Mouse (Mus musculus) hindbrain, embryonic 15.5 days (tissue): ENCODE measurements around the gene Ubiad1. TPM values are rescaled to one million over a fixed set of nuclear protein-coding genes. Genes with fewer than 3 reads are reported as not detected.
A peak's percentile ranks its signal among the peaks of the same experiment; 100 is the strongest.

Source experiments
- ATAC-seq: fragments of 200-750 bp; cut with Nextera tagmentation; 2 replicates; pipeline ENCODE4 v1.8.0; 2017; ENCODE audit warnings: low read depth, moderate number of reproducible peaks, moderate TSS enrichment; ENCODE audit not compliant: low FRiP score
- H3K27ac ChIP-seq: fragments of 300-500 bp; sonication (generic); replicated peaks from 2 replicates; pipeline ENCODE4 v1.5.1; 2015; ENCODE audit warnings: mild to moderate bottlenecking, inconsistent platforms
- H3K27me3 ChIP-seq: fragments of 300-500 bp; sonication (generic); 2 replicates; pipeline ENCODE4 v1.6.1; 2015; ENCODE audit warnings: control low read depth, inconsistent platforms
- H3K36me3 ChIP-seq: fragments of 300-500 bp; sonication (generic); 2 replicates; pipeline ENCODE4 v1.6.1; 2015; ENCODE audit warnings: control low read depth, inconsistent platforms
- H3K4me1 ChIP-seq: fragments of 300-500 bp; sonication (generic); replicated peaks from 2 replicates; pipeline ENCODE4 v1.6.1; 2015; ENCODE audit warnings: control low read depth, inconsistent platforms
- H3K4me2 ChIP-seq: fragments of 300-500 bp; sonication (generic); 2 replicates; pipeline ENCODE4 v1.6.1; 2015; ENCODE audit warnings: moderate library complexity, mild to moderate bottlenecking, inconsistent platforms
- H3K4me3 ChIP-seq: fragments of 300-500 bp; sonication (generic); 2 replicates; pipeline ENCODE4 v1.5.1; 2015; ENCODE audit warnings: mild to moderate bottlenecking, inconsistent platforms
- H3K9ac ChIP-seq: fragments of 300-500 bp; sonication (generic); 2 replicates; pipeline ENCODE4 v1.6.1; 2015; ENCODE audit warnings: inconsistent platforms
- H3K9me3 ChIP-seq: fragments of 300-500 bp; sonication (generic); 2 replicates; pipeline ENCODE4 v1.6.1; 2016; ENCODE audit warnings: control low read depth, inconsistent platforms
- WGBS: fragments of 180-500 bp; shearing (Covaris S2); methylation state at CpG from one replicate; pipeline ENCODE4 v1.1.7; 2015; 5-methylcytosine and 5-hydroxymethylcytosine counted together
- polyA plus RNA-seq: library from polyadenylated mRNA; unstranded; fragments of >200 nt; fragmentation: Nextera tagmentation; extraction: Ambion mirVana; gene quantifications from 2 replicates; pipeline ENCODE4 v1.2.1, GENCODE M21; 2015

Gene Ubiad1
- 18.4 and 20.2 TPM in 2 replicates for polyA plus RNA-seq

DNA sequence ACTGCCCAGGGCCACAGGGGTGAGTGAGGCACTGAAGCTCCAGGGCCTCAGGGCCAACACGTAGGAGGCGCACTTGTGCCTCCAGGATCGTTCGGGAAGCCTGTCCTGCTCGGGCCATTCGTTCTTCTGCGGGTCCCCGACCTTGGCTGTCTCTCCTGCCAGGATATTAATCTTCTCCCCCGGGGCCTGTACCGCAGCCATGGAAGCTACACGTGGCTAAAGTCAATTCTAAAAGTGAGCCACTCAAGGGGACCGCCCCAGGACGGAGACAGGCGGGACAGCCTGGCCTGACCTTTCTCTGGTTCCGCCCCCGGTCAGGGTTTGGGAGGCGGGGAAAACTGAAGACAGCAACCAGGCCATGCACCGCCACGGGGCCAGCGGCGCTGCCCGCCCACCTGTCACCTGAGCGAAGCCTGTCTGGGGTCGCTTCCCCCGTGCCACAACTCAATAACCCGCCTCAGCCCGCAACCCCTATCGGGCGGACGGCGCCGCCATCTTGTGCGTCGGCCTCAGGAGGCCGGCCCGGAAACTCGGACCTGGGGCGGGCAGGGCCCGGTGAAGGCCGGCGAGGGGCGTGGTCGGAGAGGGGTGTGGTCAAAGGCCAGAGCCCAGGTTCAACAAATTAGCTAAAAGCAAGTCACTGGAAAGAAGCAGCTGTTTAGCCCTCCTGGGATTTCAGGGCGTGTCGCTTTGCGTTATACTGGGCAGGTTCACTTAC lies at the start of gene Ubiad1:
Gene Ubiad1, minus strand, starts transcription at position 522 of the 718 bp plus-strand sequence.
- H3K4me1 ChIP-seq: peaks cover 44% of the 10 kb centered on the region
- H3K9ac ChIP-seq: peak within 1 kb of the TSS; percentile 67
- H3K36me3 ChIP-seq: no peaks in the 10 kb centered on the region
- H3K4me3 ChIP-seq: peak within 1 kb of the TSS; percentile 69
- no peaks in the 10 kb centered on the region for H3K27me3 ChIP-seq
- H3K4me2 ChIP-seq: peak within 1 kb of the TSS; percentile 85
- H3K27ac ChIP-seq: peak within 1 kb of the TSS; percentile 76
- WGBS: 0% methylated on average over 46 of the region's 46 CpGs
- no peaks in the 10 kb centered on the region for H3K9me3 ChIP-seq
- ATAC-seq: peak; percentile 42; the same call in 1 of the 2 replicates

- 76% methylated on average over 7 of the region's 7 CpGs for WGBS
- no peaks in the 10 kb centered on the region for H3K27me3 ChIP-seq
- no peaks in the 10 kb centered on the region for H3K9me3 ChIP-seq
- ATAC-seq: no peak
- peaks cover 68% of the 10 kb centered on the region for H3K36me3 ChIP-seq
- no peak overlapping the region for H3K4me3 ChIP-seq
- H3K4me1 ChIP-seq: peaks cover 8% of the 10 kb centered on the region; the same call in 1 of the 2 replicates
- H3K27ac ChIP-seq: no peak overlapping the region
- H3K4me2 ChIP-seq: no peak overlapping the region
- no peak overlapping the region for H3K9ac ChIP-seq
Measured at GRCm38 (mm10) chr4:148491448-148491847, 46.9 kb upstream of the Ubiad1 start.

DNA sequence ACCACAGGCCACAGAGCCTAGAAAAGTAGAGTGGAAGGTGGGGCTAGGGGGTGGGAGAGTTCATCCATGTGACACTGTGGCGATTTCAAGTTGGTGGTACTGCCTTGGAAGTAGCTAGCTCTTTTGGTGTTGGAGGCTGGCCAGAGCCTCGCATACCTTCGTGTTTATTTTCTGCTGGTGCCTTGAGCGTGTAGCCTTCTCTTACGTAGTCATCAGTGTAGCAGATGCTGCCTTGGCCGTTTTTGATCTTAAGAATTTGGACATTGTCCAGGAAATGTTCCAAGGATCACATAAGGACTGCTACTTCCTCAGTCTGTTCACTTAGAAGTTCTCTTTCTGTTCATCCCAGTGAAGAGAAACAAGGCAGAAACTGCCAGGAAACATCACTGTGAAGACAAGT lies 45.9 kb upstream of the Ubiad1 start:
- Histone ChIP-seq H3K27ac (no peak overlapping the region), H3K9ac (no peak overlapping the region), H3K4me3 (no peak overlapping the region), H3K36me3 (peaks cover 77% of the 10 kb centered on the region), H3K4me2 (no peak overlapping the region), H3K4me1 (no peaks in the 10 kb centered on the region), H3K27me3 (no peaks in the 10 kb centered on the region), H3K9me3 (no peaks in the 10 kb centered on the region)
- ATAC-seq: no peak
- WGBS: 77% methylated on average over 6 of the region's 6 CpGs

GRCm38 (mm10) chr4:148487841-148488240 lies 43.3 kb upstream of the Ubiad1 start:
- no peak overlapping the region for H3K9ac ChIP-seq
- no peak overlapping the region for H3K4me2 ChIP-seq
- H3K27ac ChIP-seq: no peak overlapping the region
- no peak overlapping the region for H3K4me3 ChIP-seq
- peaks cover 93% of the 10 kb centered on the region for H3K36me3 ChIP-seq
- WGBS: 81% methylated on average over 2 of the region's 2 CpGs
- ATAC-seq: no peak
- H3K27me3 ChIP-seq: no peaks in the 10 kb centered on the region
- no peaks in the 10 kb centered on the region for H3K4me1 ChIP-seq
- H3K9me3 ChIP-seq: no peaks in the 10 kb centered on the region

GRCm38 (mm10) chr4:148484511-148484910 lies 39.9 kb upstream of the Ubiad1 start:
- Histone ChIP-seq H3K4me3 (no peak overlapping the region), H3K27ac (no peak overlapping the region), H3K36me3 (peaks cover 93% of the 10 kb centered on the region), H3K4me1 (no peaks in the 10 kb centered on the region), H3K9me3 (no peaks in the 10 kb centered on the region), H3K9ac (no peak overlapping the region), H3K4me2 (no peak overlapping the region), H3K27me3 (no peaks in the 10 kb centered on the region)
- 96% methylated on average over 12 of the region's 12 CpGs for WGBS
- ATAC-seq: no peak

GRCm38 (mm10) chr4:148481557-148482168 lies 37.1 kb upstream of the Ubiad1 start:
- Histone ChIP-seq H3K9me3 (no peaks in the 10 kb centered on the region), H3K9ac (no peak overlapping the region), H3K36me3 (peaks cover 92% of the 10 kb centered on the region), H3K4me2 (no peak overlapping the region), H3K4me3 (no peak overlapping the region), H3K27ac (no peak overlapping the region), H3K27me3 (no peaks in the 10 kb centered on the region), H3K4me1 (no peaks in the 10 kb centered on the region)
- WGBS: 85% methylated on average over 2 of the region's 2 CpGs
- no peak for ATAC-seq

DNA sequence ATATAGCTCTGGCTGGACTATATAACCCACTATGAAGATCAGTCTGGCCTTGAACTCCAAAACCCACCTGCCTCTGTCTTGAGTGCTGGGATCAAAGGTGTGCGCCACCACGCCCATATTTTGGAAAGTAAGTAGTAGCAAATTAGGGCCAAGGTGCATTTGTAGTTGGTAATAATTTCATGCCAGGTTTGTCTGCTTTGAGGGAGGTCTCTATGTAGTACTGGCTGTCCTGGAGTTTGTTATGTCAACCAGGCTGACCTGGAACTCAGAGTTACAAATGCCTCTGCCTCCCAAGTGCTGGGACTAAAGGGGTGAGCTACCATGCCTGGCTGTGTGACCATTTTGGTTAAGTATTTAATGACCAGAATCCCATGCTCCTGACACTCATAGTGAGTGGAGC lies 35.7 kb upstream of the Ubiad1 start:
- no peaks in the 10 kb centered on the region for H3K9me3 ChIP-seq
- no peak overlapping the region for H3K27ac ChIP-seq
- H3K4me3 ChIP-seq: no peak overlapping the region
- no peaks in the 10 kb centered on the region for H3K4me1 ChIP-seq
- peaks cover 92% of the 10 kb centered on the region for H3K36me3 ChIP-seq
- H3K27me3 ChIP-seq: no peaks in the 10 kb centered on the region
- WGBS: 98% methylated on average over 2 of the region's 2 CpGs
- no peak for ATAC-seq
- H3K9ac ChIP-seq: no peak overlapping the region
- no peak overlapping the region for H3K4me2 ChIP-seq

- Histone ChIP-seq H3K4me3 (no peak overlapping the region), H3K9ac (no peak overlapping the region), H3K27ac (no peak overlapping the region), H3K4me1 (no peaks in the 10 kb centered on the region), H3K36me3 (peaks cover 93% of the 10 kb centered on the region), H3K27me3 (no peaks in the 10 kb centered on the region), H3K4me2 (no peak overlapping the region), H3K9me3 (no peaks in the 10 kb centered on the region)
- no peak for ATAC-seq
- 85% methylated on average over 5 of the region's 5 CpGs for WGBS
Measured at GRCm38 (mm10) chr4:148473496-148473895, 28.9 kb upstream of the Ubiad1 start.

DNA sequence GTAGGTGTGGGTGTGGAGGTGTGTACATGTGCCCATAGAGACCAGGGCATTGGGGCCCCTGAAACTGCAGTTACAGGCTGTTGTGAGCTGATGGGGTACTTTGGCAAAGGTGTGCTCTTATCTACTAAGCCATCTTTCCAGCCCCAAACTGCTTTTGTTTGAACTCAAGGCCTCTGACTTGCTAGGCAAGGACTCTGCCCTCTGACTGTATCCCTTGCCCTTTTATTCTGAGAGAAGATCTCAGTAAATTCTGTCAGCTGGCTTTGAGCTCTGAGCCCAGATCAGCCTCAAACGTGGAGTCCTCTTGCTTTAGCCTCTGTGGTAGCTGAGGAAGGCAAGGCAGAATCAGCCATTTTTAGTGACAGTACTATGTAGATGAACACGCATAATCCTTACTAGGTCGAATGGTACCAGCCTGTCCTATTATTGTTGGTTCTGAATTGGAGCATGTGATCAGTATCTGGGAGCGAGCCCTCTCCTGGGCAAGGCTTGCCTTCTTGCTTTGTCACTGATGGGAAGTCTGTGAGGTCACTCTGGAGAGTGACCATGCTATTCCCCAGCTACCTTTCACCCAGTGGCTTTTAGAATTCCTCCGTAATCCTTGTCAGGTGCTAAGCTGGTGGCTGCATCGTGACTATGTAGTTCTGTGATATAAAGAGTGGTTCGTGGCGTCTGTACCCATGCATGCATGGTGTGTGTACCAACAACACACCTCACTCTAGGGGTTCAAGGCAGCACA lies 28.0 kb upstream of the Ubiad1 start:
- WGBS: 94% methylated on average over 8 of the region's 8 CpGs
- Histone ChIP-seq H3K36me3 (peaks cover 98% of the 10 kb centered on the region), H3K4me1 (no peaks in the 10 kb centered on the region), H3K4me3 (no peak overlapping the region), H3K9ac (no peak overlapping the region), H3K27me3 (no peaks in the 10 kb centered on the region), H3K27ac (no peak overlapping the region), H3K9me3 (no peaks in the 10 kb centered on the region), H3K4me2 (no peak overlapping the region)
- ATAC-seq: no peak

DNA sequence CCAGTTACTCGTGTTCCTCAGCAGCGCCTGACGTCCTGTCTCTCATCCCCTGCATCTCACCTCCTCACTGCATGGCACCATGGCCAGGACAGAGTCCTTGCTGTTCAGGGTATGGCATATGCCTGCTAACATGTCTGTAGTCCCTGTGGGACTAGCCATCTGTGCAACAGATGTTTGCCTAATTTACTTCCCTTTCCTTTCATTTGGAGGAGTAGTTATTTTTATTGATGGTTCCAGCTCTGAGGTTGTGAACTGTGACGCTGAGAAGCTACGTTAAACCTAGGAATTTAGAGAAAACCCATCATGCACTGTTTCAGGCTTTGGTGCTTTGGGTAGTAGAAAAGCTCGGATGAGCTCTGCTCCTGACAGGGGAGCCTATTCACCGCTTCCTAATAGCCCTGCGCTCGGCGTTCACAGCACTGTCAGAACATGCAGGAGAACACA lies 26.8 kb upstream of the Ubiad1 start:
- no peak overlapping the region for H3K9ac ChIP-seq
- H3K36me3 ChIP-seq: peaks cover 94% of the 10 kb centered on the region
- H3K27ac ChIP-seq: no peak overlapping the region
- no peak overlapping the region for H3K4me3 ChIP-seq
- no peaks in the 10 kb centered on the region for H3K4me1 ChIP-seq
- WGBS: 57% methylated on average over 10 of the region's 10 CpGs
- H3K27me3 ChIP-seq: no peaks in the 10 kb centered on the region
- H3K4me2 ChIP-seq: no peak overlapping the region
- H3K9me3 ChIP-seq: no peaks in the 10 kb centered on the region
- ATAC-seq: no peak

- Histone ChIP-seq H3K9ac (no peak overlapping the region), H3K4me1 (no peaks in the 10 kb centered on the region), H3K9me3 (no peaks in the 10 kb centered on the region), H3K4me2 (no peak overlapping the region), H3K4me3 (no peak overlapping the region), H3K27me3 (no peaks in the 10 kb centered on the region), H3K36me3 (peaks cover 94% of the 10 kb centered on the region), H3K27ac (no peak overlapping the region)
- WGBS: 88% methylated on average over 11 of the region's 11 CpGs
- no peak for ATAC-seq
Measured at GRCm38 (mm10) chr4:148469487-148470252, 25.1 kb upstream of the Ubiad1 start.
